Mouse (Mus musculus): ENCODE measurements around the gene Nepro.

Gene Nepro

GRCm38 (mm10) chr16:44766320-44766892, 42.3 kb downstream of the Nepro start:
- DNase-seq (ENCODE audit: low read depth, low spot score), result no peak

GRCm38 (mm10) chr16:44767506-44767905, 43.4 kb downstream of the Nepro start:
- DNase-seq (ENCODE audit: low read depth, low spot score), result no peak

- peak; percentile 46 for DNase-seq (ENCODE audit: low read depth, low spot score)
Observed at GRCm38 (mm10) chr16:44767967-44768366, 43.9 kb downstream of the Nepro start.

GRCm38 (mm10) chr16:44772577-44772976, 48.5 kb downstream of the Nepro start:
- no peak for DNase-seq (ENCODE audit: low read depth, low spot score)

- no peak for DNase-seq (ENCODE audit: low read depth, low spot score)
Observed at GRCm38 (mm10) chr16:44773673-44774072, 49.6 kb downstream of the Nepro start.

- DNase-seq (ENCODE audit: low read depth, low spot score), result no peak
Observed at GRCm38 (mm10) chr16:44774201-44774600, 50.1 kb downstream of the Nepro start.

- DNase-seq (ENCODE audit: low read depth, low spot score), result no peak
Observed at GRCm38 (mm10) chr16:44778538-44779147, 54.5 kb downstream of the Nepro start.

GRCm38 (mm10) chr16:44779494-44779893, 55.4 kb downstream of the Nepro start:
- DNase-seq (ENCODE audit: low read depth, low spot score), result no peak

GRCm38 (mm10) chr16:44780751-44781150, 56.6 kb downstream of the Nepro start:
- peak; percentile 20 for DNase-seq (ENCODE audit: low read depth, low spot score)
